Mouse (Mus musculus): ENCODE measurements around the gene Hemk1.

Gene Hemk1

GRCm38 (mm10) chr9:107343146-107343943, 5.2 kb upstream of the Hemk1 start:
- DNase-seq (ENCODE audit: low spot score) = no peak

GRCm38 (mm10) chr9:107342201-107342709, 4.1 kb upstream of the Hemk1 start:
- no peak for DNase-seq (ENCODE audit: low spot score)

- no peak for DNase-seq (ENCODE audit: low spot score)
Measured at GRCm38 (mm10) chr9:107340911-107341645, 2.9 kb upstream of the Hemk1 start.

- DNase-seq (ENCODE audit: low spot score) = peak; percentile 94
Measured at GRCm38 (mm10) chr9:107340267-107340859, 2.2 kb upstream of the Hemk1 start, which contains the start of gene 6430571L13Rik. Gene 6430571L13Rik, plus strand, starts transcription at chr9:107340602.

GRCm38 (mm10) chr9:107336386-107336785, 1.8 kb downstream of the Hemk1 start:
- no peak for DNase-seq (ENCODE audit: low spot score)

- peak; percentile 69 for DNase-seq (ENCODE audit: low spot score)
Measured at GRCm38 (mm10) chr9:107335909-107336308, 2.2 kb downstream of the Hemk1 start.

- no peak for DNase-seq (ENCODE audit: low spot score)
Measured at GRCm38 (mm10) chr9:107335046-107335445, 3.1 kb downstream of the Hemk1 start.

GRCm38 (mm10) chr9:107334356-107334755, 3.8 kb downstream of the Hemk1 start:
- no peak for DNase-seq (ENCODE audit: low spot score)

- DNase-seq (ENCODE audit: low spot score) = no peak
Measured at GRCm38 (mm10) chr9:107333686-107334085, 4.5 kb downstream of the Hemk1 start.

- DNase-seq (ENCODE audit: low spot score) = no peak
Measured at GRCm38 (mm10) chr9:107330791-107331190, 7.4 kb downstream of the Hemk1 start.

GRCm38 (mm10) chr9:107327879-107328620, 10.1 kb downstream of the Hemk1 start:
- no peak for DNase-seq (ENCODE audit: low spot score)

GRCm38 (mm10) chr9:107325904-107326303, 12.2 kb downstream of the Hemk1 start:
- DNase-seq (ENCODE audit: low spot score) = no peak

- DNase-seq (ENCODE audit: low spot score) = no peak
Measured at GRCm38 (mm10) chr9:107324799-107325561, 13.2 kb downstream of the Hemk1 start.

GRCm38 (mm10) chr9:107323558-107323957, 14.6 kb downstream of the Hemk1 start:
- DNase-seq (ENCODE audit: low spot score) = no peak

GRCm38 (mm10) chr9:107322461-107323050, 15.6 kb downstream of the Hemk1 start:
- DNase-seq (ENCODE audit: low spot score) = no peak

- DNase-seq (ENCODE audit: low spot score) = no peak
Measured at GRCm38 (mm10) chr9:107315791-107316190, 22.4 kb downstream of the Hemk1 start.

- DNase-seq (ENCODE audit: low spot score) = no peak
Measured at GRCm38 (mm10) chr9:107313926-107314325, 24.2 kb downstream of the Hemk1 start.

GRCm38 (mm10) chr9:107312811-107313584, 25.2 kb downstream of the Hemk1 start:
- DNase-seq (ENCODE audit: low spot score) = no peak

GRCm38 (mm10) chr9:107309600-107309999, 28.6 kb downstream of the Hemk1 start:
- DNase-seq (ENCODE audit: low spot score) = no peak

GRCm38 (mm10) chr9:107309171-107309570, 29.0 kb downstream of the Hemk1 start:
- DNase-seq (ENCODE audit: low spot score) = no peak

Measured in MN1 (cell line).